Mouse (Mus musculus) limb, embryonic 12.5 days (tissue): ENCODE data around the gene Traf3ip2. TPM values are rescaled to one million over a fixed set of nuclear protein-coding genes. Genes with fewer than 3 reads are reported as not detected.

ENCODE experiments used
- ATAC-seq: fragments of 200-750 bp; cut with Nextera tagmentation; 2 replicates; pipeline ENCODE4 v1.8.0; 2017; ENCODE audit warnings: low read depth, moderate TSS enrichment; ENCODE audit not compliant: insufficient number of reproducible peaks, insufficient read depth, low FRiP score, low TSS enrichment
- H3K27ac ChIP-seq: fragments of 300-500 bp; sonication (generic); 2 replicates; pipeline ENCODE4 v1.5.1; 2016; ENCODE audit warnings: mild to moderate bottlenecking, moderate library complexity
- H3K27me3 ChIP-seq: fragments of 300-500 bp; sonication (generic); 2 replicates; pipeline ENCODE4 v1.6.1; 2016; ENCODE audit warnings: mild to moderate bottlenecking, moderate library complexity
- H3K36me3 ChIP-seq: fragments of 300-500 bp; sonication (generic); 2 replicates; pipeline ENCODE4 v1.6.1; 2016; ENCODE audit warnings: mild to moderate bottlenecking, moderate library complexity
- H3K4me1 ChIP-seq: fragments of 300-500 bp; sonication (generic); replicated peaks from 2 replicates; pipeline ENCODE4 v1.6.1; 2016
- H3K4me2 ChIP-seq: fragments of 300-500 bp; sonication (generic); 2 replicates; pipeline ENCODE4 v1.6.1; 2016; ENCODE audit warnings: mild to moderate bottlenecking, moderate library complexity
- H3K4me3 ChIP-seq: fragments of 300-500 bp; sonication (generic); replicated peaks from 2 replicates; pipeline ENCODE4 v1.5.1; 2016; ENCODE audit warnings: mild to moderate bottlenecking
- H3K9ac ChIP-seq: fragments of 300-500 bp; sonication (generic); replicated peaks from 2 replicates; pipeline ENCODE4 v1.6.1; 2016; ENCODE audit warnings: mild to moderate bottlenecking, moderate library complexity
- H3K9me3 ChIP-seq: fragments of 300-500 bp; sonication (generic); 2 replicates; pipeline ENCODE4 v1.6.1; 2016; ENCODE audit warnings: mild to moderate bottlenecking, moderate library complexity
- WGBS: fragments of 180-500 bp; shearing (Covaris S2); methylation state at CpG from one replicate; pipeline ENCODE4 v1.1.7; 2016; 5-methylcytosine and 5-hydroxymethylcytosine counted together
- polyA plus RNA-seq: library from polyadenylated mRNA; unstranded; fragments of >200 nt; fragmentation: Nextera tagmentation; extraction: Ambion mirVana; gene quantifications from 2 replicates; pipeline ENCODE4 v1.2.1, GENCODE M21; 2016

Gene Traf3ip2
- polyA plus RNA-seq, 1 experiment from 2014 or later: 6.1 TPM

GRCm38 (mm10) chr10:39658901-39659410, 46.2 kb downstream of the Traf3ip2 start:
- Histone ChIP-seq H3K4me3 (no peak overlapping the region), H3K9ac (no peak overlapping the region), H3K36me3 (no peaks in the 10 kb centered on the region), H3K9me3 (no peaks in the 10 kb centered on the region), H3K4me2 (peak overlapping the region; percentile 24; the same call in 1 of the 2 replicates), H3K27me3 (no peaks in the 10 kb centered on the region), H3K27ac (peak overlapping the region; percentile 91), H3K4me1 (peaks cover 37% of the 10 kb centered on the region)
- WGBS: 23% methylated on average over 5 of the region's 5 CpGs
- peak; percentile 16; the same call in 1 of the 2 replicates for ATAC-seq

- no peak overlapping the region for H3K4me3 ChIP-seq
These were observed 46.9 kb downstream of the Traf3ip2 start for GRCm38 (mm10) chr10:39659411-39660268.

GRCm38 (mm10) chr10:39660269-39660655, 47.5 kb downstream of the Traf3ip2 start:
- H3K27me3 ChIP-seq: no peaks in the 10 kb centered on the region
- peak overlapping the region; percentile 91 for H3K27ac ChIP-seq
- no peak overlapping the region for H3K9ac ChIP-seq
- whole genome bisulfite sequencing: 62% methylated on average over 3 of the region's 3 CpGs
- H3K4me3 ChIP-seq: no peak overlapping the region
- no peaks in the 10 kb centered on the region for H3K36me3 ChIP-seq
- H3K4me2 ChIP-seq: peak overlapping the region; percentile 24; the same call in 1 of the 2 replicates
- H3K9me3 ChIP-seq: no peaks in the 10 kb centered on the region
- H3K4me1 ChIP-seq: peaks cover 35% of the 10 kb centered on the region
- no peak for ATAC-seq

More at GRCm38 (mm10) chr10:39659411-39660268, 46.9 kb downstream of the Traf3ip2 start:
- 7% methylated on average over 11 of the region's 11 CpGs for WGBS
- H3K9ac ChIP-seq: no peak overlapping the region
- no peaks in the 10 kb centered on the region for H3K9me3 ChIP-seq
- H3K27me3 ChIP-seq: no peaks in the 10 kb centered on the region
- H3K36me3 ChIP-seq: no peaks in the 10 kb centered on the region
- peak; percentile 81 for ATAC-seq
- peak overlapping the region; percentile 24 for H3K4me2 ChIP-seq
- peaks cover 30% of the 10 kb centered on the region for H3K4me1 ChIP-seq
- H3K27ac ChIP-seq: peak overlapping the region; percentile 91

GRCm38 (mm10) chr10:39660698-39661097, 48.0 kb downstream of the Traf3ip2 start:
- Histone ChIP-seq H3K9ac (no peak overlapping the region), H3K9me3 (no peaks in the 10 kb centered on the region), H3K4me1 (peaks cover 37% of the 10 kb centered on the region), H3K36me3 (no peaks in the 10 kb centered on the region), H3K27ac (peak overlapping the region; percentile 46; the same call in 1 of the 2 replicates), H3K4me2 (no peak overlapping the region), H3K4me3 (no peak overlapping the region), H3K27me3 (no peaks in the 10 kb centered on the region)
- 56% methylated on average over 5 of the region's 5 CpGs for WGBS
- no peak for ATAC-seq

- ATAC-seq: no peak
- H3K27ac ChIP-seq: no peak overlapping the region
- WGBS: 74% methylated on average over 4 of the region's 4 CpGs
- no peaks in the 10 kb centered on the region for H3K36me3 ChIP-seq
- peaks cover 25% of the 10 kb centered on the region for H3K4me1 ChIP-seq
- no peaks in the 10 kb centered on the region for H3K27me3 ChIP-seq
- H3K9ac ChIP-seq: no peak overlapping the region
- no peaks in the 10 kb centered on the region for H3K9me3 ChIP-seq
- no peak overlapping the region for H3K4me3 ChIP-seq
- no peak overlapping the region for H3K4me2 ChIP-seq
These were observed 52.4 kb downstream of the Traf3ip2 start for GRCm38 (mm10) chr10:39665071-39665502.

GRCm38 (mm10) chr10:39666027-39666426, 53.3 kb downstream of the Traf3ip2 start:
- H3K9ac ChIP-seq: no peak overlapping the region
- H3K4me2 ChIP-seq: no peak overlapping the region
- no peak for ATAC-seq
- no peak overlapping the region for H3K4me3 ChIP-seq
- H3K4me1 ChIP-seq: peaks cover 16% of the 10 kb centered on the region
- 0 out of 2 replicates have a peak overlapping the region, but pooled peaks have one; percentile 7 for H3K27ac ChIP-seq
- 53% methylated on average over 3 of the region's 3 CpGs for WGBS
- H3K9me3 ChIP-seq: no peaks in the 10 kb centered on the region
- H3K36me3 ChIP-seq: no peaks in the 10 kb centered on the region
- H3K27me3 ChIP-seq: no peaks in the 10 kb centered on the region

- H3K4me2 ChIP-seq: no peak overlapping the region
- WGBS: 85% methylated on average over 1 of the region's 1 CpGs
- no peaks in the 10 kb centered on the region for H3K9me3 ChIP-seq
- no peaks in the 10 kb centered on the region for H3K27me3 ChIP-seq
- H3K4me1 ChIP-seq: peaks cover 28% of the 10 kb centered on the region
- H3K36me3 ChIP-seq: no peaks in the 10 kb centered on the region
- no peak for ATAC-seq
- H3K9ac ChIP-seq: no peak overlapping the region
- H3K4me3 ChIP-seq: no peak overlapping the region
- H3K27ac ChIP-seq: no peak overlapping the region
These were observed 58.7 kb downstream of the Traf3ip2 start for GRCm38 (mm10) chr10:39671451-39671850.

- H3K4me2 ChIP-seq: no peak overlapping the region
- H3K4me3 ChIP-seq: no peak overlapping the region
- 33% methylated on average over 4 of the region's 4 CpGs for WGBS
- H3K4me1 ChIP-seq: peaks cover 28% of the 10 kb centered on the region
- H3K27me3 ChIP-seq: no peaks in the 10 kb centered on the region
- ATAC-seq: no peak
- H3K9me3 ChIP-seq: no peaks in the 10 kb centered on the region
- H3K9ac ChIP-seq: no peak overlapping the region
- no peaks in the 10 kb centered on the region for H3K36me3 ChIP-seq
- no peak overlapping the region for H3K27ac ChIP-seq
These were observed 59.9 kb downstream of the Traf3ip2 start for GRCm38 (mm10) chr10:39672547-39673051.

GRCm38 (mm10) chr10:39674106-39674505, 61.4 kb downstream of the Traf3ip2 start:
- ATAC-seq: no peak
- no peak overlapping the region for H3K4me3 ChIP-seq
- 11% methylated on average over 3 of the region's 3 CpGs for WGBS
- no peak overlapping the region for H3K4me2 ChIP-seq
- H3K36me3 ChIP-seq: no peaks in the 10 kb centered on the region
- H3K9ac ChIP-seq: no peak overlapping the region
- peaks cover 28% of the 10 kb centered on the region for H3K4me1 ChIP-seq
- no peaks in the 10 kb centered on the region for H3K9me3 ChIP-seq
- peak overlapping the region; percentile 46; the same call in 1 of the 2 replicates for H3K27ac ChIP-seq
- H3K27me3 ChIP-seq: no peaks in the 10 kb centered on the region

- Histone ChIP-seq H3K27me3 (no peaks in the 10 kb centered on the region), H3K4me1 (peaks cover 28% of the 10 kb centered on the region), H3K4me3 (no peak overlapping the region), H3K27ac (no peak overlapping the region), H3K9ac (no peak overlapping the region), H3K4me2 (no peak overlapping the region), H3K36me3 (no peaks in the 10 kb centered on the region), H3K9me3 (no peaks in the 10 kb centered on the region)
- WGBS: 66% methylated on average over 3 of the region's 3 CpGs
- no peak for ATAC-seq
These were observed 62.0 kb downstream of the Traf3ip2 start for GRCm38 (mm10) chr10:39674766-39675165.

- H3K4me2 ChIP-seq: no peak overlapping the region
- WGBS: 83% methylated on average over 4 of the region's 4 CpGs
- peaks cover 17% of the 10 kb centered on the region for H3K4me1 ChIP-seq
- no peaks in the 10 kb centered on the region for H3K27me3 ChIP-seq
- H3K27ac ChIP-seq: no peak overlapping the region
- peaks cover 3% of the 10 kb centered on the region; the same call in 1 of the 2 replicates for H3K36me3 ChIP-seq
- no peaks in the 10 kb centered on the region for H3K9me3 ChIP-seq
- no peak for ATAC-seq
- no peak overlapping the region for H3K4me3 ChIP-seq
- no peak overlapping the region for H3K9ac ChIP-seq
These were observed 65.6 kb downstream of the Traf3ip2 start for GRCm38 (mm10) chr10:39678199-39678791.
